Mouse (Mus musculus) neural tube, embryonic 11.5 days (tissue): Measurements from ENCODE around the gene Clpb. TPM values are rescaled to one million over a fixed set of nuclear protein-coding genes. Genes with fewer than 3 reads are reported as not detected.

ENCODE experiments used
- ATAC-seq: fragments of 200-750 bp; cut with Nextera tagmentation; 2 replicates; pipeline ENCODE4 v1.8.0; 2017; ENCODE audit warnings: moderate number of reproducible peaks, mild to moderate bottlenecking, moderate TSS enrichment, moderate library complexity; ENCODE audit not compliant: insufficient read depth, low FRiP score, low TSS enrichment
- DNase-seq: peaks from one replicate; pipeline ENCODE4 v3.0.0-alpha.2; 2015; ENCODE audit warnings: low spot score
- H3K27ac ChIP-seq: fragments of 300-500 bp; sonication (generic); 2 replicates; pipeline ENCODE4 v1.5.1; 2014; ENCODE audit warnings: low read depth, mild to moderate bottlenecking, low read length
- H3K27me3 ChIP-seq: fragments of 300-500 bp; sonication (generic); 2 replicates; pipeline ENCODE4 v1.6.1; 2014; ENCODE audit warnings: mild to moderate bottlenecking, low read length, mixed read lengths; ENCODE audit not compliant: control insufficient read depth, insufficient read depth
- H3K36me3 ChIP-seq: fragments of 300-500 bp; sonication (generic); 2 replicates; pipeline ENCODE4 v1.6.1; 2014; ENCODE audit warnings: mild to moderate bottlenecking, low read length, moderate library complexity, mixed read lengths; ENCODE audit not compliant: control insufficient read depth, insufficient read depth
- H3K4me1 ChIP-seq: fragments of 300-500 bp; sonication (generic); 2 replicates; pipeline ENCODE4 v1.6.1; 2014; ENCODE audit warnings: low read length, mixed read lengths; ENCODE audit not compliant: control insufficient read depth, insufficient read depth
- H3K4me2 ChIP-seq: fragments of 300-500 bp; sonication (generic); 2 replicates; pipeline ENCODE4 v1.6.1; 2014; ENCODE audit warnings: low read depth, mild to moderate bottlenecking, moderate library complexity
- H3K4me3 ChIP-seq: fragments of 300-500 bp; sonication (generic); 2 replicates; pipeline ENCODE4 v1.5.1; 2014; ENCODE audit warnings: low read depth, low read length
- H3K9ac ChIP-seq: fragments of 300-500 bp; sonication (generic); 2 replicates; pipeline ENCODE4 v1.6.1; 2014; ENCODE audit warnings: mild to moderate bottlenecking, low read length
- H3K9me3 ChIP-seq: fragments of 300-500 bp; sonication (generic); 2 replicates; pipeline ENCODE4 v1.6.1; 2016; ENCODE audit warnings: low read length; ENCODE audit not compliant: control insufficient read depth
- WGBS: fragments of 180-500 bp; shearing (Covaris S2); extraction: QIAGEN DNeasy Blood & Tissue Kit; methylation state at CpG from one replicate; pipeline ENCODE4 v1.1.7; 2014; 5-methylcytosine and 5-hydroxymethylcytosine counted together
- polyA plus RNA-seq: library from polyadenylated mRNA; unstranded; fragments of >200 nt; fragmentation: Nextera tagmentation; extraction: Ambion mirVana; gene quantifications from 2 replicates; pipeline ENCODE4 v1.2.1, GENCODE M21; 2014

Clpb gene
- polyA plus RNA-seq, 1 experiment from 2014 or later = 41.4 TPM

DNA sequence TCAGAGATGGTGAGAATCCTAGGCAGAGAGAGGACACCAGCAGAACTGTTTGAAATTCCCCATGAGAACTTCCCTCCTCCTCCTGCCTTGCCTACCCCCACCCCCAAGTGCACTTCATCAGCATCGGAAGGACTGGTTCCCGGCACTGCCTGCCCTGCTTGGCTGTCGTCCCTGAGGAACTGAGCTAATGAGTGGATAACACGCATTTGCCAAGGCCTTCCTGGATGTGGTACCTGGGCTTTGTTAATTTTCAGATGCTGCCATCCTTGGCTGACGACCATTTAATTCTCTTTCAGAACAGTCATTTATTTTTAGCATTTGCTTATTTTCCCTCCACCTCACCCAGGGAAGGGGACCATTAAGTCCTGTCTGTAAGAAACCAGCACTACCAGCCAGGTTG, 32.0 kb downstream of the Clpb start:
- Histone ChIP-seq H3K4me3 (no peak overlapping the region), H3K4me2 (no peak overlapping the region), H3K27ac (no peak overlapping the region), H3K9me3 (no peaks in the 10 kb centered on the region), H3K4me1 (no peaks in the 10 kb centered on the region), H3K9ac (no peak overlapping the region), H3K36me3 (no peaks in the 10 kb centered on the region), H3K27me3 (no peaks in the 10 kb centered on the region)
- DNase-seq (no peak), ATAC-seq (no peak)
- WGBS = 77% methylated on average over 5 of the region's 5 CpGs

- Histone ChIP-seq H3K9ac (no peak overlapping the region), H3K4me1 (no peaks in the 10 kb centered on the region), H3K27me3 (no peaks in the 10 kb centered on the region), H3K4me2 (no peak overlapping the region), H3K36me3 (no peaks in the 10 kb centered on the region), H3K9me3 (no peaks in the 10 kb centered on the region), H3K4me3 (no peak overlapping the region), H3K27ac (no peak overlapping the region)
- DNase-seq = no peak
- no peak for ATAC-seq
- 93% methylated on average over 10 of the region's 10 CpGs for WGBS
Measured at GRCm38 (mm10) chr7:101696931-101697723, 33.7 kb downstream of the Clpb start.

GRCm38 (mm10) chr7:101700296-101700695, 36.9 kb downstream of the Clpb start:
- no peak overlapping the region for H3K4me3 ChIP-seq
- no peak overlapping the region for H3K4me2 ChIP-seq
- no peaks in the 10 kb centered on the region for H3K4me1 ChIP-seq
- H3K27ac ChIP-seq = no peak overlapping the region
- H3K9ac ChIP-seq = no peak overlapping the region
- no peaks in the 10 kb centered on the region for H3K36me3 ChIP-seq
- no peaks in the 10 kb centered on the region for H3K9me3 ChIP-seq
- no peak for DNase-seq
- WGBS = 78% methylated on average over 3 of the region's 3 CpGs
- no peaks in the 10 kb centered on the region for H3K27me3 ChIP-seq
- no peak for ATAC-seq

- H3K36me3 ChIP-seq = no peaks in the 10 kb centered on the region
- H3K4me2 ChIP-seq = no peak overlapping the region
- DNase-seq = no peak
- H3K4me1 ChIP-seq = no peaks in the 10 kb centered on the region
- no peak overlapping the region for H3K4me3 ChIP-seq
- H3K27me3 ChIP-seq = no peaks in the 10 kb centered on the region
- ATAC-seq = no peak
- no peak overlapping the region for H3K27ac ChIP-seq
- no peak overlapping the region for H3K9ac ChIP-seq
- H3K9me3 ChIP-seq = no peaks in the 10 kb centered on the region
- 83% methylated on average over 5 of the region's 5 CpGs for WGBS
Measured at GRCm38 (mm10) chr7:101702706-101703105, 39.3 kb downstream of the Clpb start.

DNA sequence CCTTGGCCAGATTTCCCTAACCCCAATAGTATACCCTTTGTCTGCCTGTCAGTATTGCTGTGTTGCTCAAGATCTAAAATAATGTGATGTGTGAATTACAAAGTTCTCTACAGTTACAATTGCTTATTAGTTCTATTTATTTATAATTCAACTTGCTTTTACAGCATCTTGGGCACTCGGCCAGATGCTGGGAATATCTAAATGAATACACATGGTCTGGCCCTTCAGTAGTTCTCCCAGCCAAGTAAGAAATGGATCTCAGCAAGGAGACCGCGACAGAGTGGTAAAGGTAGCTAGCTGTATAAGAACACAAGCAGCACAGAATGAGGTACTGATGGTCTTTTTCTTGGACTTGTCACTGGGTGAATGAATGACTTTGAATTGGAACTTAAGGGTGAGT, 46.2 kb downstream of the Clpb start:
- no peak overlapping the region for H3K4me2 ChIP-seq
- no peak overlapping the region for H3K4me3 ChIP-seq
- ATAC-seq = no peak
- H3K4me1 ChIP-seq = no peaks in the 10 kb centered on the region
- no peaks in the 10 kb centered on the region for H3K27me3 ChIP-seq
- no peak for DNase-seq
- H3K27ac ChIP-seq = no peak overlapping the region
- H3K9me3 ChIP-seq = no peaks in the 10 kb centered on the region
- no peaks in the 10 kb centered on the region for H3K36me3 ChIP-seq
- no peak overlapping the region for H3K9ac ChIP-seq
- 96% methylated on average over 3 of the region's 3 CpGs for WGBS

DNA sequence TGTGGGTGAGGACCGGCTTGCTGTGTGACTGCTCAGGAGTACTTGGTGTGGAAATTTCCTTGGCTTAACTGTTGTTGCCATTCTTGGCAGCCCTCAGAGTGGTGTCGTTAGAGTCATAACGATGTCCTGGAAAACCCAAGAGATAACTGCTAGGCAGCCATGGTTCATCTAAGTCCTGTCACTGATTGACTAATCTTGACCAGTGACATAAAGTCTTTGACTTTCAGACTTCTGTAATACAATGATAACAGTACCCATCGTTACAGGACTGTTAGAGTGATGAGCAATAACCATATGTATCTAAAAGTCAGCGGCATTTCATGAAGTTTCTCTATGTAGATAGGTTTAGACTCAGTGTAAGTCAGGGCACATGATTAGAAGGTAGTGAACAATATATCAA, 46.8 kb downstream of the Clpb start:
- Histone ChIP-seq H3K9ac (no peak overlapping the region), H3K27ac (no peak overlapping the region), H3K36me3 (no peaks in the 10 kb centered on the region), H3K4me3 (no peak overlapping the region), H3K4me2 (no peak overlapping the region), H3K27me3 (no peaks in the 10 kb centered on the region), H3K4me1 (no peaks in the 10 kb centered on the region), H3K9me3 (no peaks in the 10 kb centered on the region)
- 95% methylated on average over 5 of the region's 5 CpGs for whole genome bisulfite sequencing
- no peak for DNase-seq
- no peak for ATAC-seq

DNA sequence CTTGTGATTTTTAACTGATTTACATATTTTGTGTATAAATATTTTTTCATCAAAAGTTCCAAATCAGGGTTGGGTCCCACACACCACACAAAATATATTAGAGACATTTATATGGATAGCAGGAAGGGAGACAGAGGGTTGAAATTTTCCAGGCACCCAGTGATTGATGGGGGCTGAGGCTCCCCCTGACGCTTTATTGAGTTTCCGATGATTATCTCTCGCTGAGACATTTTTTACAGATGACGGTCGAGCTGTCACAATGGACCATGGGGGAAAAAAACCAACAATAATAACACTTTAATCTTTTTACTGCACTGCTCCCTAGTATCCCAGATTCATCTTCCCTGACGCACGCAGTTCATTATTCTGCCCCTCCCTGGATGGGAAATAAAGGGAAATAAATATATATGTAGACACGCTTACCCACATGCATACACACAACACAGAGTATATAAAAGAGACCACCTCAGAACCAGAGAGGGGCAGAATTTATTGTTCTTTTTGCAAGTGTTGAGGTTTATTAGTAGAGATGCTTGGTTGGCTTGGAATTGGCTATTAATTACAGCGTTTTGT, 50.5 kb downstream of the Clpb start:
- Histone ChIP-seq H3K4me3 (no peak overlapping the region), H3K4me2 (no peak overlapping the region), H3K27ac (no peak overlapping the region), H3K9me3 (no peaks in the 10 kb centered on the region), H3K36me3 (no peaks in the 10 kb centered on the region), H3K4me1 (no peaks in the 10 kb centered on the region), H3K27me3 (no peaks in the 10 kb centered on the region), H3K9ac (no peak overlapping the region)
- WGBS = 78% methylated on average over 9 of the region's 9 CpGs
- DNase-seq (no peak), ATAC-seq (no peak)

GRCm38 (mm10) chr7:101715041-101715551, 51.7 kb downstream of the Clpb start:
- Histone ChIP-seq H3K9ac (no peak overlapping the region), H3K36me3 (no peaks in the 10 kb centered on the region), H3K4me3 (no peak overlapping the region), H3K27ac (no peak overlapping the region), H3K4me1 (no peaks in the 10 kb centered on the region), H3K4me2 (no peak overlapping the region), H3K27me3 (no peaks in the 10 kb centered on the region), H3K9me3 (no peaks in the 10 kb centered on the region)
- WGBS = 80% methylated on average over 5 of the region's 5 CpGs
- DNase-seq (no peak), ATAC-seq (no peak)

GRCm38 (mm10) chr7:101720356-101720755, 56.9 kb downstream of the Clpb start:
- Histone ChIP-seq H3K9ac (no peak overlapping the region), H3K27me3 (no peaks in the 10 kb centered on the region), H3K27ac (no peak overlapping the region), H3K36me3 (no peaks in the 10 kb centered on the region), H3K4me2 (no peak overlapping the region), H3K4me3 (no peak overlapping the region), H3K9me3 (no peaks in the 10 kb centered on the region), H3K4me1 (no peaks in the 10 kb centered on the region)
- DNase-seq (no peak), ATAC-seq (no peak)
- 89% methylated on average over 3 of the region's 3 CpGs for WGBS
